9 mouse cellular contexts compared by ENCODE assay signal in genomic region chr15:78429139-78429459, GRCm38 (mm10). TPM values are rescaled to one million over a fixed set of nuclear protein-coding genes. Genes with fewer than 3 reads are reported as not detected.
A peak's percentile ranks its signal among the peaks of the same experiment; 100 is the strongest.
DNase-seq lines count a peak whose midpoint lies in the region; ATAC-seq and TF ChIP-seq lines count a peak whose summit lies in the region.
"Had no signal": no experiment of that assay in that cellular context is flagged by ENCODE, and none has a peak within 500 bp of the region (broad histone marks: within the 10 kb centered on the region; RNA-seq: fewer than 3 reads in every experiment).

No protein-coding gene starts in this region.

- H3K9ac ChIP-seq in limb, embryonic 11.5 days (ENCODE audit: low read length): peak overlapping the region; percentile 52
- peak overlapping the region; percentile 84 for H3K9ac ChIP-seq in neural tube, embryonic 12.5 days

- H3K4me2 ChIP-seq in limb, embryonic 11.5 days (ENCODE audit: low read depth, severe bottlenecking): peak overlapping the region; percentile 49
- H3K4me2 ChIP-seq in neural tube, embryonic 12.5 days (replicated peaks): peak overlapping the region; percentile 76

- no peak for ATAC-seq in limb, embryonic 11.5 days (ENCODE audit: insufficient number of reproducible peaks, low FRiP score, low TSS enrichment, low read depth)
- ATAC-seq in neural tube, embryonic 12.5 days (ENCODE audit: low FRiP score, low read depth): no peak

- H3K4me3 ChIP-seq in layer of hippocampus, adult 2 months: peak overlapping the region; percentile 83
- H3K4me3 ChIP-seq in forebrain, embryonic 10.5 days: peak overlapping the region; percentile 81
- H3K4me3 ChIP-seq in limb, embryonic 11.5 days (ENCODE audit: low read depth, low read length): peak overlapping the region; percentile 66
- H3K4me3 ChIP-seq in neural tube, embryonic 12.5 days: peak overlapping the region; percentile 84

- H3K9me3 ChIP-seq in forebrain, embryonic 10.5 days: no peaks in the 10 kb centered on the region
- no peaks in the 10 kb centered on the region for H3K9me3 ChIP-seq in limb, embryonic 11.5 days (ENCODE audit: control insufficient read depth, low read length)
- no peaks in the 10 kb centered on the region for H3K9me3 ChIP-seq in neural tube, embryonic 12.5 days

- H3K36me3 ChIP-seq in forebrain, embryonic 10.5 days (replicated peaks): peaks cover 40% of the 10 kb centered on the region
- no peaks in the 10 kb centered on the region for H3K36me3 ChIP-seq in limb, embryonic 11.5 days (ENCODE audit: control insufficient read depth, insufficient read depth, low read length)
- H3K36me3 ChIP-seq in neural tube, embryonic 12.5 days: peaks cover 36% of the 10 kb centered on the region

- no peak for TF ChIP-seq CTCF in layer of hippocampus, adult 2 months (conservative IDR thresholded peaks at IDR 0.05)

- peaks cover 11% of the 10 kb centered on the region; the same call in 1 of the 2 replicates for H3K27me3 ChIP-seq in forebrain, embryonic 10.5 days (ENCODE audit: poor library complexity, severe bottlenecking)
- H3K27me3 ChIP-seq in limb, embryonic 11.5 days (ENCODE audit: control insufficient read depth, insufficient read depth, low read length): no peaks in the 10 kb centered on the region
- H3K27me3 ChIP-seq in neural tube, embryonic 12.5 days (replicated peaks): no peaks in the 10 kb centered on the region

- H3K27ac ChIP-seq in layer of hippocampus, adult 2 months: peak overlapping the region; percentile 98
- peak overlapping the region; percentile 91 for H3K27ac ChIP-seq in forebrain, embryonic 10.5 days
- H3K27ac ChIP-seq in limb, embryonic 11.5 days (replicated peaks; ENCODE audit: low read depth, low read length): no peak overlapping the region
- H3K27ac ChIP-seq in neural tube, embryonic 12.5 days: peak overlapping the region; percentile 53; the same call in 1 of the 2 replicates

- WGBS in forebrain, embryonic 10.5 days: 1% methylated on average over 3 of the region's 3 CpGs
- 13% methylated on average over 3 of the region's 3 CpGs for WGBS in limb, embryonic 11.5 days
- WGBS in neural tube, embryonic 12.5 days: 0% methylated on average over 3 of the region's 3 CpGs

- H3K4me1 ChIP-seq in forebrain, embryonic 10.5 days: peaks cover 58% of the 10 kb centered on the region
- H3K4me1 ChIP-seq in limb, embryonic 11.5 days (ENCODE audit: control insufficient read depth, insufficient read depth, low read length): peaks cover 7% of the 10 kb centered on the region; the same call in 1 of the 2 replicates
- H3K4me1 ChIP-seq in neural tube, embryonic 12.5 days: peaks cover 24% of the 10 kb centered on the region

- DNase-seq in layer of hippocampus, adult 2 months (ENCODE audit: low spot score in 2 of 2): no peak
- no peak for DNase-seq in layer of hippocampus, adult 9-10 months (ENCODE audit: low spot score)
- DNase-seq in forebrain, embryonic 10.5 days (ENCODE audit: extremely low spot score, low spot score): no peak
- no peak for DNase-seq in limb, embryonic 11.5 days (ENCODE audit: low spot score)
- no peak for DNase-seq in layer of hippocampus, adult 9-11 months
- no peak for DNase-seq in frontal cortex, postnatal 14 days (ENCODE audit: low spot score in 2 of 2)
- no peak for DNase-seq in cerebellum, postnatal 25 days

RNA-seq across cellular contexts. Expression of gene Kctd17, which starts 0.7 kb away (rescaled TPM):
- 100 to 1,000 TPM; 263 to 271 TPM for total RNA-seq in layer of hippocampus, adult 2 months (2021)
- 56.8 and 57.1 TPM in 2 replicates for polyA plus RNA-seq in forebrain, embryonic 10.5 days (2016; fragmentation: Nextera tagmentation; extraction: Ambion mirVana)
- 37.9 and 43.4 TPM in 2 replicates for polyA plus RNA-seq in limb, embryonic 11.5 days (2014; fragmentation: Nextera tagmentation; extraction: Ambion mirVana)
- 88.1 and 91.9 TPM in 2 replicates for polyA plus RNA-seq in neural tube, embryonic 12.5 days (2016; fragmentation: Nextera tagmentation; extraction: Ambion mirVana)

RNA-seq across cellular contexts. Expression of gene Mpst, which starts 22.9 kb away (rescaled TPM):
- 10 to 100 TPM; 29.5 to 31.8 TPM for total RNA-seq in layer of hippocampus, adult 2 months (2021)
- polyA plus RNA-seq in forebrain, embryonic 10.5 days (2016; fragmentation: Nextera tagmentation; extraction: Ambion mirVana): 0.90 and 2.0 TPM in 2 replicates
- 1.7 and 2.3 TPM in 2 replicates for polyA plus RNA-seq in limb, embryonic 11.5 days (2014; fragmentation: Nextera tagmentation; extraction: Ambion mirVana)
- polyA plus RNA-seq in neural tube, embryonic 12.5 days (2016; fragmentation: Nextera tagmentation; extraction: Ambion mirVana): 2.1 and 2.8 TPM in 2 replicates

RNA-seq across cellular contexts. Expression of gene Tst, which starts 23.4 kb away (rescaled TPM):
- 10 to 100 TPM; 35.6 to 40.3 TPM for total RNA-seq in layer of hippocampus, adult 2 months (2021)
- 11.8 and 11.9 TPM in 2 replicates for polyA plus RNA-seq in forebrain, embryonic 10.5 days (2016; fragmentation: Nextera tagmentation; extraction: Ambion mirVana)
- polyA plus RNA-seq in limb, embryonic 11.5 days (2014; fragmentation: Nextera tagmentation; extraction: Ambion mirVana): 7.7 and 7.8 TPM in 2 replicates
- polyA plus RNA-seq in neural tube, embryonic 12.5 days (2016; fragmentation: Nextera tagmentation; extraction: Ambion mirVana): 7.6 and 9.2 TPM in 2 replicates

RNA-seq across cellular contexts. Expression of gene Tex33, which starts 33.4 kb away (rescaled TPM):
- total RNA-seq in layer of hippocampus, adult 2 months (2021): not detected
- polyA plus RNA-seq in forebrain, embryonic 10.5 days (2016; fragmentation: Nextera tagmentation; extraction: Ambion mirVana): not detected in 2 replicates
- not detected in 2 replicates for polyA plus RNA-seq in limb, embryonic 11.5 days (2014; fragmentation: Nextera tagmentation; extraction: Ambion mirVana)
- polyA plus RNA-seq in neural tube, embryonic 12.5 days (2016; fragmentation: Nextera tagmentation; extraction: Ambion mirVana): not detected in 2 replicates
- total RNA-seq: gastrocnemius, postnatal 14 days had no signal

RNA-seq across cellular contexts. Expression of gene Tmprss6, which starts 39.3 kb away (rescaled TPM):
- 1 to 10 TPM; 1.9 to 3.0 TPM for total RNA-seq in layer of hippocampus, adult 2 months (2021)
- polyA plus RNA-seq in forebrain, embryonic 10.5 days (2016; fragmentation: Nextera tagmentation; extraction: Ambion mirVana): 0.30 and 0.39 TPM in 2 replicates
- 0.27 TPM in 1 of 2 replicates, not detected in the other for polyA plus RNA-seq in limb, embryonic 11.5 days (2014; fragmentation: Nextera tagmentation; extraction: Ambion mirVana)
- 0.71 TPM in 1 of 2 replicates, not detected in the other for polyA plus RNA-seq in neural tube, embryonic 12.5 days (2016; fragmentation: Nextera tagmentation; extraction: Ambion mirVana)
- total RNA-seq: gastrocnemius, postnatal 14 days had no signal
